Mouse (Mus musculus) neural tube, embryonic 11.5 days (tissue): ENCODE measurements around the gene Rfxap. TPM values are rescaled to one million over a fixed set of nuclear protein-coding genes. Genes with fewer than 3 reads are reported as not detected.

ENCODE experiments used
- ATAC-seq: fragments of 200-750 bp; cut with Nextera tagmentation; 2 replicates; pipeline ENCODE4 v1.8.0; 2017; ENCODE audit warnings: moderate number of reproducible peaks, mild to moderate bottlenecking, moderate TSS enrichment, moderate library complexity; ENCODE audit not compliant: insufficient read depth, low FRiP score, low TSS enrichment
- DNase-seq: peaks from one replicate; pipeline ENCODE4 v3.0.0-alpha.2; 2015; ENCODE audit warnings: low spot score
- H3K27ac ChIP-seq: fragments of 300-500 bp; sonication (generic); 2 replicates; pipeline ENCODE4 v1.5.1; 2014; ENCODE audit warnings: low read depth, mild to moderate bottlenecking, low read length
- H3K27me3 ChIP-seq: fragments of 300-500 bp; sonication (generic); 2 replicates; pipeline ENCODE4 v1.6.1; 2014; ENCODE audit warnings: mild to moderate bottlenecking, low read length, mixed read lengths; ENCODE audit not compliant: control insufficient read depth, insufficient read depth
- H3K36me3 ChIP-seq: fragments of 300-500 bp; sonication (generic); 2 replicates; pipeline ENCODE4 v1.6.1; 2014; ENCODE audit warnings: mild to moderate bottlenecking, low read length, moderate library complexity, mixed read lengths; ENCODE audit not compliant: control insufficient read depth, insufficient read depth
- H3K4me1 ChIP-seq: fragments of 300-500 bp; sonication (generic); 2 replicates; pipeline ENCODE4 v1.6.1; 2014; ENCODE audit warnings: low read length, mixed read lengths; ENCODE audit not compliant: control insufficient read depth, insufficient read depth
- H3K4me2 ChIP-seq: fragments of 300-500 bp; sonication (generic); 2 replicates; pipeline ENCODE4 v1.6.1; 2014; ENCODE audit warnings: low read depth, mild to moderate bottlenecking, moderate library complexity
- H3K4me3 ChIP-seq: fragments of 300-500 bp; sonication (generic); 2 replicates; pipeline ENCODE4 v1.5.1; 2014; ENCODE audit warnings: low read depth, low read length
- H3K9ac ChIP-seq: fragments of 300-500 bp; sonication (generic); 2 replicates; pipeline ENCODE4 v1.6.1; 2014; ENCODE audit warnings: mild to moderate bottlenecking, low read length
- H3K9me3 ChIP-seq: fragments of 300-500 bp; sonication (generic); 2 replicates; pipeline ENCODE4 v1.6.1; 2016; ENCODE audit warnings: low read length; ENCODE audit not compliant: control insufficient read depth
- WGBS: fragments of 180-500 bp; shearing (Covaris S2); extraction: QIAGEN DNeasy Blood & Tissue Kit; methylation state at CpG from one replicate; pipeline ENCODE4 v1.1.7; 2014; 5-methylcytosine and 5-hydroxymethylcytosine counted together
- polyA plus RNA-seq: library from polyadenylated mRNA; unstranded; fragments of >200 nt; fragmentation: Nextera tagmentation; extraction: Ambion mirVana; gene quantifications from 2 replicates; pipeline ENCODE4 v1.2.1, GENCODE M21; 2014

The Rfxap gene
- polyA plus RNA-seq, 1 experiment from 2014 or later = 50.4 TPM

DNA sequence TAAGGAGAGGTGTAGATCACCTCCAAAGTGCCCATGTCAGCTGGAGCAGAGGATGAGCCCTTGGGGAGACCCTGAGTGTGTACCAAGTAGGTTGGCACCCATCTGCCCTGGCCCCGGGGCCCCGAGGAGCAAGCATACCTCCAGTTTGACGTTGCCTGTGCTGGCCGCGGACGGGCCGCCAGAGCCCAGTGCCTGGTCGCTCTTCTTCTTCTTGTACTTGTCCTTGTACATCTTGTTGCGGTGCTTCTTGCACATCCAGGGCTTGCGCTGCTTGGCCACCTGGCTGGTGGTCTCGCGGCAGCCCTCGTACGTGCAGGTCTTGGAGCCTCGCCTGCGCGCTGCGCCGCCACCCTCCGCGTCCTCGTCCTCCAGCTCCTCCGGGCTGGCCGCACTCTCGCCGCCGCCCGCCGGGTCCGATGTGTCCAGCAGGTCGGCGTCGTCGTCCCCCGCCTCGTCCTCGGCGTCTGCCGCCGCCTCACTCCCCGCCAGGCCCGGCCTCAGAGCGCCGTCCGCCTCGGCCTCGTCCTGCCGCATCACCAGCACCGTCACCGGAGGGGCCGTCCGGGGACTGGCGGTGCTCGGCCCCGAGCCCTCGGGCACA lies 430 bp downstream of the Rfxap start:
- ATAC-seq (peak; percentile 82), DNase-seq (no peak)
- Histone ChIP-seq H3K27ac (peak overlapping the region; percentile 86), H3K9me3 (no peaks in the 10 kb centered on the region), H3K9ac (peak overlapping the region; percentile 97), H3K4me1 (peaks cover 5% of the 10 kb centered on the region; the same call in 1 of the 2 replicates), H3K4me3 (peak overlapping the region; percentile 84), H3K4me2 (peak overlapping the region; percentile 96), H3K27me3 (no peaks in the 10 kb centered on the region), H3K36me3 (peaks cover 2% of the 10 kb centered on the region; the same call in 1 of the 2 replicates)
- under 1% methylated on average over 51 of the region's 56 CpGs for WGBS

GRCm38 (mm10) chr3:54803713-54804112 lies 3.9 kb downstream of the Rfxap start:
- no peaks in the 10 kb centered on the region for H3K27me3 ChIP-seq
- no peak overlapping the region for H3K9ac ChIP-seq
- no peak overlapping the region for H3K4me2 ChIP-seq
- H3K9me3 ChIP-seq = no peaks in the 10 kb centered on the region
- DNase-seq (no peak), ATAC-seq (no peak)
- H3K4me1 ChIP-seq = peaks cover 5% of the 10 kb centered on the region; the same call in 1 of the 2 replicates
- 95% methylated on average over 8 of the region's 8 CpGs for WGBS
- no peak overlapping the region for H3K27ac ChIP-seq
- no peak overlapping the region for H3K4me3 ChIP-seq
- peaks cover 2% of the 10 kb centered on the region; the same call in 1 of the 2 replicates for H3K36me3 ChIP-seq

DNA sequence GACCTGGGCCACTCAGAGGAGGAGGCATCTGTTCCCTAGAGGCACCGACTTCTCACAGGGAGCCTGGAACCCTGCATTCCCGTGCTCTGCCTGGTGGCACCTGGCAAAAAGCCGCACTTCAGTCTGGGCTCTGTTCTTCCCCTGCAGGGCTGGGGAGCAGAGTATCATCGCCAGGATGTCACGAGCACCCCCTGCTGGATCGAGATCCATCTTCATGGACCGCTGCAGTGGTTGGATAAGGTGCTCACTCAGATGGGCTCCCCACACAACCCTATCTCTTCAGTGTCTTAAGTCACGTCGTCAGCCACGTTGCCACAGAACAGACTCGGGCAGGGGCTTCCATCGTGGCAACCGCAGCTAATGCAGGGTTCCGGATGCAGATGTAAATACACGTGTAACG lies 10.4 kb downstream of the Rfxap start:
- DNase-seq (peak; percentile 62), ATAC-seq (no peak)
- H3K4me3 ChIP-seq = no peak overlapping the region
- H3K27me3 ChIP-seq = no peaks in the 10 kb centered on the region
- H3K36me3 ChIP-seq = no peaks in the 10 kb centered on the region
- WGBS = 35% methylated on average over 16 of the region's 16 CpGs
- no peaks in the 10 kb centered on the region for H3K4me1 ChIP-seq
- no peaks in the 10 kb centered on the region for H3K9me3 ChIP-seq
- no peak overlapping the region for H3K27ac ChIP-seq
- no peak overlapping the region for H3K9ac ChIP-seq
- no peak overlapping the region for H3K4me2 ChIP-seq

- no peaks in the 10 kb centered on the region for H3K4me1 ChIP-seq
- DNase-seq = no peak
- H3K9ac ChIP-seq = no peak overlapping the region
- no peak overlapping the region for H3K4me2 ChIP-seq
- ATAC-seq = no peak
- H3K27me3 ChIP-seq = no peaks in the 10 kb centered on the region
- no peaks in the 10 kb centered on the region for H3K36me3 ChIP-seq
- WGBS = 96% methylated on average over 1 of the region's 1 CpGs
- no peak overlapping the region for H3K27ac ChIP-seq
- no peak overlapping the region for H3K4me3 ChIP-seq
- H3K9me3 ChIP-seq = no peaks in the 10 kb centered on the region
Measured at GRCm38 (mm10) chr3:54795806-54796205, 11.8 kb downstream of the Rfxap start.

DNA sequence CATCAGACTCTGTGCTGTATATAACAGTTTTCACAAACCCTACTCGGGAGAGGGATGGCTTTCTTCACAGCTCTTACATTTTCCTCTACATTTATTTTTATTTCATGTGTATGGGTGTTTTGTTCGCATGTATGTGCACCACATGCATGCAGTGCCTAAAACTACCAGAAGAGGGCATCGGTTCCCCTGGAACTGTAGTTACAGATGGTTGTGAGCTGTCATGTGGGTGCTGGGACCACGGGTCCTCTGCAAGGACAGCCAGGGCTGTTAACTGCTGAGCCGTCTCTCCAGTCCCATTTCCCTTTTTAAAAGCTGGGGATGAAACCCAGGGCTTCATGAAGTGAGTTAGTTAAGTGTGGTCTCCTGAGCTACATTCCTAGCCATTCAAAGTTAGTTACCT lies 12.2 kb downstream of the Rfxap start:
- H3K9ac ChIP-seq = no peak overlapping the region
- no peaks in the 10 kb centered on the region for H3K36me3 ChIP-seq
- no peak overlapping the region for H3K27ac ChIP-seq
- ATAC-seq = no peak
- no peak for DNase-seq
- no peaks in the 10 kb centered on the region for H3K27me3 ChIP-seq
- H3K4me1 ChIP-seq = no peaks in the 10 kb centered on the region
- no peak overlapping the region for H3K4me3 ChIP-seq
- H3K4me2 ChIP-seq = no peak overlapping the region
- WGBS = 90% methylated on average over 5 of the region's 5 CpGs
- H3K9me3 ChIP-seq = no peaks in the 10 kb centered on the region

GRCm38 (mm10) chr3:54793762-54794161 lies 13.8 kb downstream of the Rfxap start:
- DNase-seq = no peak

DNA sequence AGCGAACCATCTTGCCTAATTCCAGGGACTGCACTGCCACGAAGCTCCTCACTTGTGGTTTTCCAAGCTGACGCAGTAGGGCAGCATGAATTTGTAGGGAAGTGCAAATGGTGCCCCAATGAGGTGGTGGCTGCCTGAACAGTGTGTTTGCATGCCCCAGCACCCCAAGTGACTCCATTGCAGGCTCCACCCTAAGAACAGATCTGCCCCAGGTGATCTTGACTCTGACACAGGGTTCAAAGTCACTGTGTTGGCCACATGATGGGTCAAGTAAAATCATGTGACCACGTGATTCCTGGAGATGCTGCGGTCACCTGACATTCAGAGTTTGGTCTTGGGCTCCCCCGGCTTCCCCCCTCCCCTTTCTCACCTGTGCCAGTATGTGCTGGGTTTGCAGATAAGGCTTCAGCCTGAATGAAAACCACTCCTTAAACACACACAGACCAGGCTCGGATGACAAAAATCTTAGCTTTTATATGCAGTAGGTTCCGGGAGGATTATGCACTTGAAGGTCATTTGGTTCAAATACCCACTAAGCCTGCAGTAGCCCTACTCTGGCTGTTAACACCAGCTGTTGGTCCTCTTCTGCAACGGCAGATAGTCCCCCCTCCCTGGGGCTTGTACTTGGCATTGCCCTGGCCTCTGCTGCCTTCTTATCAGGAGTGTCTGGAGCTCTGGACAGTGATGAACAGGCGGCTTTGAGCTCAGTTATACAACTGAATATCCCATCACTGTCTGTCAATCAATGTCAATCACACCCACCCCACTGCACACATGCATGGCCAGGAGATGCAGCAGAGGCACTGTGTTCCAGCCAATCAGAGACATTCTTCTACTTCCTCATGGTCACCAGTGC lies 15.5 kb downstream of the Rfxap start:
- no peak overlapping the region for H3K4me3 ChIP-seq
- H3K27me3 ChIP-seq = no peaks in the 10 kb centered on the region
- ATAC-seq (no peak), DNase-seq (no peak)
- no peaks in the 10 kb centered on the region for H3K4me1 ChIP-seq
- 76% methylated on average over 10 of the region's 10 CpGs for WGBS
- H3K27ac ChIP-seq = no peak overlapping the region
- no peak overlapping the region for H3K9ac ChIP-seq
- H3K36me3 ChIP-seq = no peaks in the 10 kb centered on the region
- no peak overlapping the region for H3K4me2 ChIP-seq
- H3K9me3 ChIP-seq = no peaks in the 10 kb centered on the region

More at GRCm38 (mm10) chr3:54793762-54794161, 13.8 kb downstream of the Rfxap start:
- Histone ChIP-seq H3K36me3 (no peaks in the 10 kb centered on the region), H3K9me3 (no peaks in the 10 kb centered on the region), H3K4me2 (no peak overlapping the region), H3K4me1 (no peaks in the 10 kb centered on the region), H3K4me3 (no peak overlapping the region), H3K27ac (no peak overlapping the region), H3K9ac (no peak overlapping the region), H3K27me3 (no peaks in the 10 kb centered on the region)
- WGBS = 85% methylated on average over 6 of the region's 6 CpGs
- ATAC-seq = no peak

DNA sequence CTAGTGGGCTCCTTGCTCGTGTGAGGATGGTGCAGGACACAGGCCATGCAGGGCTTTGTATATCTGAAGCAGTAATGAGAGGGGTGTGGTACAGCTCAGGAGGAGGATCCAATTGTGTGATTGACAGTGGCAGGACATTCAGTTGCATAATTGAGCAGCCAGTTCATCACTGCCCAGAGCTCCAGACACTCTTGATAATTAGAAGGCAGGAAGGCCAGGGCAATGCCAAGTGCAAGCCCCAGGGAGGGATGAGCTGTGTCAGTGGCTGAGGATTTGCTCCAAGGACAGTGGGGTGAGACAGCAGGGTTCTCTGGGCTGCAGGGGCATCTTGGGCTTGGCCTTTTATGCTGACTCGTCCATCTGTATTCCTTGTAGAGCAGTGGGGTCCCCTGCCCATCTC lies 17.0 kb downstream of the Rfxap start:
- no peaks in the 10 kb centered on the region for H3K27me3 ChIP-seq
- DNase-seq (no peak), ATAC-seq (no peak)
- H3K4me2 ChIP-seq = no peak overlapping the region
- no peaks in the 10 kb centered on the region for H3K36me3 ChIP-seq
- no peak overlapping the region for H3K27ac ChIP-seq
- no peaks in the 10 kb centered on the region for H3K9me3 ChIP-seq
- 50% methylated on average over 2 of the region's 2 CpGs for WGBS
- no peak overlapping the region for H3K4me3 ChIP-seq
- no peak overlapping the region for H3K9ac ChIP-seq
- no peaks in the 10 kb centered on the region for H3K4me1 ChIP-seq
